Mouse (Mus musculus): ENCODE results near the gene Clec2g. TPM values are rescaled to one million over a fixed set of nuclear protein-coding genes. Genes with fewer than 3 reads are reported as not detected.
"Not testable (repeated sequence)": the region's sequence is repeated elsewhere in the genome, so short reads cannot be mapped to it uniquely, and the experiment has no call there.

The Clec2g gene
- under 1 TPM in 1 of 2 experiments, not detected in 1; 0.39 TPM for total RNA-seq (2021)

GRCm38 (mm10) chr6:128934081-128934480 is at the start of gene Clec2g:
TSS of gene Clec2g (plus strand) at chr6:128934381.
- not testable (repeated sequence) for DNase-seq (ENCODE audit: extremely low spot score in 1 of 2, low spot score in 1 of 2)

GRCm38 (mm10) chr6:128887091-128887790 is 46.9 kb upstream of the Clec2g start, which contains the start of gene Clec2i:
TSS of gene Clec2i (plus strand) at chr6:128887588.
- DNase-seq (ENCODE audit: extremely low spot score in 1 of 2, low spot score in 1 of 2), result not testable (repeated sequence)

GRCm38 (mm10) chr6:128888834-128889233 is 45.3 kb upstream of the Clec2g start:
- no peak for DNase-seq (ENCODE audit: extremely low spot score in 1 of 2, low spot score in 1 of 2)

- DNase-seq (ENCODE audit: extremely low spot score in 1 of 2, low spot score in 1 of 2), result no peak
Measured at GRCm38 (mm10) chr6:128890948-128891355, 43.2 kb upstream of the Clec2g start, which contains the start of gene BC035044. TSS of gene BC035044 (minus strand) at chr6:128891126.

GRCm38 (mm10) chr6:128895404-128896001 is 38.7 kb upstream of the Clec2g start:
- DNase-seq (ENCODE audit: extremely low spot score in 1 of 2, low spot score in 1 of 2), result no peak

- DNase-seq (ENCODE audit: extremely low spot score in 1 of 2, low spot score in 1 of 2), result no peak
Measured at GRCm38 (mm10) chr6:128900044-128900443, 34.1 kb upstream of the Clec2g start.

- DNase-seq (ENCODE audit: extremely low spot score in 1 of 2, low spot score in 1 of 2), result not testable (repeated sequence)
Measured at GRCm38 (mm10) chr6:128900796-128901552, 33.2 kb upstream of the Clec2g start.

GRCm38 (mm10) chr6:128913598-128914254 is 20.5 kb upstream of the Clec2g start:
- DNase-seq (ENCODE audit: extremely low spot score in 1 of 2, low spot score in 1 of 2), result no peak

GRCm38 (mm10) chr6:128917322-128917721 is 16.9 kb upstream of the Clec2g start:
- no peak for DNase-seq (ENCODE audit: extremely low spot score in 1 of 2, low spot score in 1 of 2)

GRCm38 (mm10) chr6:128933050-128933449 is 1.1 kb upstream of the Clec2g start:
- DNase-seq (ENCODE audit: extremely low spot score in 1 of 2, low spot score in 1 of 2), result no peak

- DNase-seq (ENCODE audit: extremely low spot score in 1 of 2, low spot score in 1 of 2), result not testable (repeated sequence)
Measured at GRCm38 (mm10) chr6:128935889-128936665, 1.9 kb downstream of the Clec2g start.

GRCm38 (mm10) chr6:128941646-128942421 is 7.7 kb downstream of the Clec2g start:
- no peak for DNase-seq (ENCODE audit: extremely low spot score in 1 of 2, low spot score in 1 of 2)

- DNase-seq (ENCODE audit: extremely low spot score in 1 of 2, low spot score in 1 of 2), result no peak
Measured at GRCm38 (mm10) chr6:128945564-128945963, 11.4 kb downstream of the Clec2g start.

- DNase-seq (ENCODE audit: extremely low spot score in 1 of 2, low spot score in 1 of 2), result no peak
Measured at GRCm38 (mm10) chr6:128961110-128961509, 26.9 kb downstream of the Clec2g start.

GRCm38 (mm10) chr6:128962108-128962507 is 27.9 kb downstream of the Clec2g start:
- DNase-seq (ENCODE audit: extremely low spot score in 1 of 2, low spot score in 1 of 2), result not testable (repeated sequence)

- DNase-seq (ENCODE audit: extremely low spot score in 1 of 2, low spot score in 1 of 2), result no peak
Measured at GRCm38 (mm10) chr6:128964519-128964918, 30.3 kb downstream of the Clec2g start.

- DNase-seq (ENCODE audit: extremely low spot score in 1 of 2, low spot score in 1 of 2), result no peak
Measured at GRCm38 (mm10) chr6:128968463-128968862, 34.3 kb downstream of the Clec2g start.

- DNase-seq (ENCODE audit: extremely low spot score in 1 of 2, low spot score in 1 of 2), result no peak
Measured at GRCm38 (mm10) chr6:128969741-128970140, 35.6 kb downstream of the Clec2g start.
